Mouse (Mus musculus) subcutaneous adipose tissue, adult 2 months (tissue): ENCODE results near the gene Map4. TPM values are rescaled to one million over a fixed set of nuclear protein-coding genes. Genes with fewer than 3 reads are reported as not detected.

Experiments used
- polyA plus RNA-seq: library from polyadenylated mRNA; depleted of rRNA; stranded (reverse); fragments of >200 nt; gene quantifications from 2 replicates; pipeline ENCODE4 v1.2.3, GENCODE M21; 2012; ENCODE audit warnings: low replicate concordance; rRNA removed

The Map4 gene
- 179 and 234 TPM in 2 replicates for polyA plus RNA-seq

GRCm38 (mm10) chr9:109931257-109932171 lies at the start of gene Map4:
Map4 (plus strand) TSS chr9:109931460.

GRCm38 (mm10) chr9:110116977-110117778 lies 185.9 kb downstream of the Map4 start, which contains the start of gene Smarcc1:
Smarcc1 (plus strand) TSS chr9:110117708.

GRCm38 (mm10) chr9:110117779-110118139 lies 186.5 kb downstream of the Map4 start, which contains the start of gene Dhx30:
Dhx30 (minus strand) TSS chr9:110117830.

Other genes starting within 250 kb of the Map4 start
- not detected in 2 replicates for gene Fbxw18, start 228.8 kb upstream of the Map4 start, polyA plus RNA-seq
- not detected in 2 replicates for gene Fbxw26, start 185.4 kb upstream of the Map4 start, polyA plus RNA-seq
- gene Fbxw27, start 140.8 kb upstream of the Map4 start, polyA plus RNA-seq, result not detected in 2 replicates
- gene Spink8, start 119.2 kb upstream of the Map4 start, polyA plus RNA-seq, result 0.46 and 11.5 TPM in 2 replicates
- 12.1 and 32.9 TPM in 2 replicates for gene Nme6, start 98.7 kb upstream of the Map4 start, polyA plus RNA-seq
- 0.17 and 0.54 TPM in 2 replicates for gene Camp, start 81.8 kb upstream of the Map4 start, polyA plus RNA-seq
- 1.6 and 7.2 TPM in 2 replicates for gene Cdc25a, start 55.9 kb upstream of the Map4 start, polyA plus RNA-seq
- 10.3 and 28.4 TPM in 2 replicates for gene Smarcc1, start 186.2 kb downstream of the Map4 start, polyA plus RNA-seq
- 68.3 and 108 TPM in 2 replicates for gene Dhx30, start 186.4 kb downstream of the Map4 start, polyA plus RNA-seq